Mouse (Mus musculus) embryonic facial prominence, embryonic 13.5 days (tissue): ENCODE data around the gene Rep15. TPM values are rescaled to one million over a fixed set of nuclear protein-coding genes. Genes with fewer than 3 reads are reported as not detected.

Experiments used
- ATAC-seq: fragments of 200-750 bp; cut with Nextera tagmentation; 2 replicates; pipeline ENCODE4 v1.8.0; 2017; ENCODE audit warnings: low read depth; ENCODE audit not compliant: insufficient number of reproducible peaks, insufficient read depth, low FRiP score, low TSS enrichment
- H3K27ac ChIP-seq: fragments of 300-500 bp; sonication (generic); 2 replicates; pipeline ENCODE4 v1.5.1; 2015; ENCODE audit warnings: moderate library complexity, mild to moderate bottlenecking, inconsistent platforms
- H3K27me3 ChIP-seq: fragments of 300-500 bp; sonication (generic); 2 replicates; pipeline ENCODE4 v1.6.1; 2015; ENCODE audit warnings: mild to moderate bottlenecking, inconsistent platforms
- H3K36me3 ChIP-seq: fragments of 300-500 bp; sonication (generic); 2 replicates; pipeline ENCODE4 v1.6.1; 2015; ENCODE audit warnings: mild to moderate bottlenecking, inconsistent platforms
- H3K4me1 ChIP-seq: fragments of 300-500 bp; sonication (generic); 2 replicates; pipeline ENCODE4 v1.6.1; 2015; ENCODE audit warnings: inconsistent platforms
- H3K4me2 ChIP-seq: fragments of 300-500 bp; sonication (generic); 2 replicates; pipeline ENCODE4 v1.6.1; 2015; ENCODE audit warnings: moderate library complexity, mild to moderate bottlenecking, inconsistent platforms
- H3K4me3 ChIP-seq: fragments of 300-500 bp; sonication (generic); 2 replicates; pipeline ENCODE4 v1.5.1; 2015; ENCODE audit warnings: mild to moderate bottlenecking, inconsistent platforms
- H3K9ac ChIP-seq: fragments of 300-500 bp; sonication (generic); 2 replicates; pipeline ENCODE4 v1.6.1; 2015; ENCODE audit warnings: mild to moderate bottlenecking, inconsistent platforms
- H3K9me3 ChIP-seq: fragments of 300-500 bp; sonication (generic); 2 replicates; pipeline ENCODE4 v1.6.1; 2016; ENCODE audit warnings: inconsistent platforms
- WGBS: fragments of 180-500 bp; shearing (Covaris S2); methylation state at CpG from one replicate; pipeline ENCODE4 v1.1.7; 2015; ENCODE audit warnings: mixed read lengths; 5-methylcytosine and 5-hydroxymethylcytosine counted together
- polyA plus RNA-seq: library from polyadenylated mRNA; unstranded; fragments of >200 nt; fragmentation: Nextera tagmentation; extraction: Ambion mirVana; gene quantifications from 2 replicates; pipeline ENCODE4 v1.2.1, GENCODE M21; 2015

Rep15 gene
- polyA plus RNA-seq, 1 experiment from 2014 or later: 1.3 TPM

DNA sequence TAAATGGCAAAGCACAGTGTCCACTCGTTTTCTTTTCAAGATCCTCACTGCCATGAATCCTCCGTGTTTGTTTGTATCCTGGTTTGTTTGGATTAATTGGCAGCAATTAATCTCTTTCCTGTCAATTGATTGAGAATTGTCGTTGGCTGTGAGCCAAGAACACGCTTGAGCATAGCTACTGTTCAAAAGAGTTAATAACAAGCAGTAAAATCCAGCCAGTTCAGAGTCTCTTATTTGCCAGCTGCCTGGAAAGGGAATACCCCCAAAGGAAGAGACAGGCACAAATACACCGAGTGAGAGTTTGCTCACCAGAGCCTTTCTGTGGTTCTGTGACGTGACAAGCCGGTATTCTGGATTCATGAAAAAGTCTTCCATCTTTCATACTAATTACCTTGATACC lies 29.6 kb downstream of the Rep15 start:
- Histone ChIP-seq H3K9ac (no peak overlapping the region), H3K36me3 (peaks cover 62% of the 10 kb centered on the region), H3K4me2 (no peak overlapping the region), H3K27me3 (no peaks in the 10 kb centered on the region), H3K27ac (no peak overlapping the region), H3K9me3 (no peaks in the 10 kb centered on the region), H3K4me3 (no peak overlapping the region), H3K4me1 (peaks cover 7% of the 10 kb centered on the region; the same call in 1 of the 2 replicates)
- no peak for ATAC-seq
- WGBS: 51% methylated on average over 7 of the region's 7 CpGs

DNA sequence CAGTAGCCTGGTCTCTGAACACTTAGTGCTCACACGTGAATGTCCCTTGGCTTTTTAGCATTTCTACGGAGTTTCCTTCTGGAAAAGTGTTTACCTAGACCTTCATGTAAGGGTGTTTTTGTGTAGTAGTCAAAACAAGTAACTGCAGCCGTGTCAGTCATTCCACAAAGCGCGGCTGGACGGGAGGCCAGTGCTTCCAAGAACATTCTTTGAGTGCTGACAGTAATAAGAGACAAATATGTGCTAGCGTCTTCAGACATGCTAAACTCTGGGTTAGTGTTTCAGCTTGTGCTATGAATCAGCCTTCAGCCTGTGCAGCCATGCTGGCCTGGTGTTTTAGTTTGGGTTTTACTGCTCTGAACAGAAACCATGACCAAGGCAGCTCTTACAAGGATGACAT lies 30.3 kb downstream of the Rep15 start:
- no peak for ATAC-seq
- Histone ChIP-seq H3K36me3 (peaks cover 64% of the 10 kb centered on the region), H3K4me1 (peaks cover 7% of the 10 kb centered on the region; the same call in 1 of the 2 replicates), H3K4me2 (no peak overlapping the region), H3K27ac (no peak overlapping the region), H3K27me3 (no peaks in the 10 kb centered on the region), H3K9me3 (no peaks in the 10 kb centered on the region), H3K9ac (no peak overlapping the region), H3K4me3 (no peak overlapping the region)
- 68% methylated on average over 7 of the region's 7 CpGs for WGBS

DNA sequence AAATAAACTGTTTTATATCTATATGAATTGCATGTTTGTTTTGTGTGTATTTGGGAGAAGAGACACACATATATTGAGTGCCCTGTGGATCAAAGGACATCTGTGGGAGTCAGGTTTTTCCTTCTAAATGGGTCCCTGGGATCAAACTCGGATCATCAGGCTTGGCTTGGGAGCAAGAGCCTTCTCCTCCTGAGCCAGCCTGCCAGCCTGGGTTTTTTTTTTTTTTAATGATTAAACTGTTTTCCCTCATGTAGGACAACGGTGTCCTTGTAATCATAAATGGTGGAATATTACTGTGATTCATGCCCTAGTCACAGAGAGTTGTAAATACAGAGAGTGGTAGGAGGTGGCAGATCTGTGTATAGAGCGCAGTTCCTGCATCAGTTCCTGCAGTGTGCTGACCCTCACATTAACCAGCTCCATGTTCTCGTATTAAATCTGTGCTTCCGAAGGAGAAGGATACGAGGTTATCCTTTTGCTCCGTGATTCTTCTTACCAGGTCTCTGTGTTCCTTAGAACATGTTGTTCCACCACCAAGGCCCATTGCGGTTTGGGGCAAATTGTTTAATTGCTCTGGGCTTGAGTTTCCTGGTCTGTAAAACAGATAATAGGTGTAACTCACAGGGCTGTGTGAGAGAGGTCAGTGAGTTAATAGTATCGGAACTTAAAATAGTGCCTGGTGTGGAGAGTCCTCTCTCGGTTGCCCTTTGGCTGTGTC lies 32.0 kb downstream of the Rep15 start:
- WGBS: 88% methylated on average over 10 of the region's 10 CpGs
- Histone ChIP-seq H3K9ac (no peak overlapping the region), H3K27me3 (no peaks in the 10 kb centered on the region), H3K4me3 (no peak overlapping the region), H3K4me1 (peaks cover 7% of the 10 kb centered on the region; the same call in 1 of the 2 replicates), H3K36me3 (peaks cover 58% of the 10 kb centered on the region), H3K9me3 (no peaks in the 10 kb centered on the region), H3K4me2 (no peak overlapping the region), H3K27ac (no peak overlapping the region)
- no peak for ATAC-seq

DNA sequence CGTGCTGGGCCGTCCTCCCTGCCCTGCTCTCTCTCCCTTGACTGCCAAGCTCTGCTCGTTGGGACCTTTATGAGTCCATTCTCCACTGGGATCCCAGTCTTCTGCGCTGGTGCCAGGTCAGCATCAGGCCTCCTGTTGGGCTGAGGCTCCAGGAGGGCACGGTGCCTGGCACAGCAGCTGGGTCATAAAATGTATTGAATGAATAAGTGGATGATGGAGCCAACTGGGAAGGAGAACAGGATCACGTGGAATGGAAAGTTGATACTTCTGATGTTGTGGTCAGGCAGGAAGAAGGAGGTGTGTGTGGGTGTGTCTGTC lies 32.5 kb downstream of the Rep15 start:
- ATAC-seq: no peak
- Histone ChIP-seq H3K4me2 (no peak overlapping the region), H3K36me3 (peaks cover 53% of the 10 kb centered on the region), H3K9ac (no peak overlapping the region), H3K4me3 (no peak overlapping the region), H3K27ac (no peak overlapping the region), H3K9me3 (no peaks in the 10 kb centered on the region), H3K27me3 (no peaks in the 10 kb centered on the region), H3K4me1 (peaks cover 7% of the 10 kb centered on the region; the same call in 1 of the 2 replicates)
- 82% methylated on average over 6 of the region's 6 CpGs for WGBS

DNA sequence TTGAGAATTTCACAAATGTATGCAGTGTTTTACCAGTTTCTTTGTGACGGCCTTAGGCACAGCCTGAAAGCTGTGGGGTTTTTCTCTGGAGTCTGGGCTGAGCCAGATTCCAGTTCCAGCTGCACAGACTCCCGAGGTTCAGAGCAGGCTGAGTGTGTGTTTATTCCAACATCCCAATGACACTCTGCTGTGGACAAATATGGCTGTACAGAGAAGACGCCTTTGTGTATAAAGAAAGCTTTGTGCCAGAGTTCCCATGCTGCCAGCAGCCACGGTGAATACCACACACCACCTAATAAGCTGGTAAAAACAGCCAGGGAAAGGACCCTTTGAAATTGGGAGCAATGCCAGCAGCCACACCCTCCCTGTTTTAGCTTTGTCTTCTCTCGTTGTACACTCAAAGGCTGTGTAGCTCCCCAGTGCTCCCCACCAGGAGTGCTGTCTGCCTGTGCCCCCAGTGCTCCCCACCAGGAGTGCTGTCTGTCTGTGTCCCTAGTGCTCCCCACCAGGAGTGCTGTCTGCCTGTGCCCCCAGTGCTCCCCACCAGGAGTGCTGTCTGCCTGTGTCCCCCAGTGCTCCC lies 43.5 kb downstream of the Rep15 start:
- 46% methylated on average over 5 of the region's 5 CpGs for WGBS
- H3K4me2 ChIP-seq: no peak overlapping the region
- no peak overlapping the region for H3K4me3 ChIP-seq
- no peaks in the 10 kb centered on the region for H3K27me3 ChIP-seq
- ATAC-seq: no peak
- no peak overlapping the region for H3K27ac ChIP-seq
- peaks cover 36% of the 10 kb centered on the region for H3K36me3 ChIP-seq
- H3K9ac ChIP-seq: no peak overlapping the region
- H3K9me3 ChIP-seq: no peaks in the 10 kb centered on the region
- H3K4me1 ChIP-seq: no peaks in the 10 kb centered on the region; the same call in 1 of the 2 replicates

DNA sequence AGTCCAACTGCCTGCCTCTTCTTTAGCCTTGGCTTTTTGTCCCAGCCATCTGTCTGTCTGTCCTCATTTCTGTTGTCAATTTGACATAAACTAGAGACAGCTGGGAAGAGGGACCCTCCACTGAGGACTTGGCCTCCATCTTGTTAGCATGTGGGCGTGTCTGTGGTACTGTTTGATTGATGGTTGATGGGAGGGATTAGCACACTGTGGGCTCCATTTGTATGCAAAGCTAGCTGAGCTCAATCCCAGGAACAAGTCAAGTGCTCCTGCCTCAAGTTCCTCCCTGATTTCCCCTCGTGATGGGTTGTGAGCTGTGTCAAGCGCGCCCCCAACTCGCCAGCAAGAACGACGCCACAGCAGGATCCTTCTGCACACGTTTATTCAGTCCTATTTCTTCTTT lies 44.5 kb downstream of the Rep15 start:
- Histone ChIP-seq H3K4me1 (no peaks in the 10 kb centered on the region; the same call in 1 of the 2 replicates), H3K9ac (no peak overlapping the region), H3K4me3 (no peak overlapping the region), H3K27ac (no peak overlapping the region), H3K36me3 (peaks cover 26% of the 10 kb centered on the region), H3K27me3 (no peaks in the 10 kb centered on the region), H3K9me3 (no peaks in the 10 kb centered on the region), H3K4me2 (no peak overlapping the region)
- 86% methylated on average over 8 of the region's 8 CpGs for WGBS
- ATAC-seq: no peak

DNA sequence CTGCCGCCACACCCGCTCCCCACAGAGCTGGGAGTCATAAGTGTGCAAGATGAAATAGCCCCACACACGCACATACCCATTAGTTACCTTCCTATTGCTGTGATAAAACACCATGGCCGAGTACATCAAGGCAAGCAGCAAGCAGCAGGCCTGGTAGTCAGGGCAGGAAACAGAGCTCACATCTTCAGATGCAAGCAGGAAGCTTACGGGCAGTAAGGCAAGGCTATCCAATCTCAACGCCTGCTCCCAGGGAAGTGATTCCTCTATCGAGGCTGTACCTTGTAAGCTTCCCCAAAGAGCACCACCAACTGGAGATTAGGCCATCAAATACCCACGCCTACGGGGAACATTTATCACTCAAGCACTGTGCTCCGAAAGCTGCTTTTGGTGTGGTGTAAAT lies 47.5 kb downstream of the Rep15 start:
- no peaks in the 10 kb centered on the region; the same call in 1 of the 2 replicates for H3K4me1 ChIP-seq
- ATAC-seq: no peak
- no peak overlapping the region for H3K9ac ChIP-seq
- no peak overlapping the region for H3K4me3 ChIP-seq
- WGBS: 95% methylated on average over 10 of the region's 10 CpGs
- no peak overlapping the region for H3K27ac ChIP-seq
- no peak overlapping the region for H3K4me2 ChIP-seq
- H3K36me3 ChIP-seq: peaks cover 6% of the 10 kb centered on the region
- no peaks in the 10 kb centered on the region for H3K27me3 ChIP-seq
- no peaks in the 10 kb centered on the region for H3K9me3 ChIP-seq

Other genes with a start within 250 kb of the Rep15 start
- gene Arntl2, start 236.5 kb upstream of the Rep15 start, polyA plus RNA-seq: 8.2 and 11.6 TPM in 2 replicates
- gene Smco2, start 182.5 kb upstream of the Rep15 start, polyA plus RNA-seq: not detected in 2 replicates
- gene Ppfibp1, start 144.1 kb upstream of the Rep15 start, polyA plus RNA-seq: 56.6 and 57.9 TPM in 2 replicates
- 0.29 and 0.45 TPM in 2 replicates for gene 1700034J05Rik, start 78.2 kb upstream of the Rep15 start, polyA plus RNA-seq
- 102 and 106 TPM in 2 replicates for gene Mrps35, start 10.2 kb downstream of the Rep15 start, polyA plus RNA-seq
- gene Mansc4, start 54.4 kb downstream of the Rep15 start, polyA plus RNA-seq: 4.6 and 6.1 TPM in 2 replicates
- gene Klhl42, start 58.8 kb downstream of the Rep15 start, polyA plus RNA-seq: 9.2 and 10.5 TPM in 2 replicates
- gene Pthlh, start 231.6 kb downstream of the Rep15 start, polyA plus RNA-seq: 23.8 and 31.3 TPM in 2 replicates